Mouse (Mus musculus): ENCODE results near the gene Tssc4. TPM values are rescaled to one million over a fixed set of nuclear protein-coding genes. Genes with fewer than 3 reads are reported as not detected.

Gene Tssc4
- total and polyA plus RNA-seq, 2 experiments from 2014 or later: 102 to 118 TPM

DNA sequence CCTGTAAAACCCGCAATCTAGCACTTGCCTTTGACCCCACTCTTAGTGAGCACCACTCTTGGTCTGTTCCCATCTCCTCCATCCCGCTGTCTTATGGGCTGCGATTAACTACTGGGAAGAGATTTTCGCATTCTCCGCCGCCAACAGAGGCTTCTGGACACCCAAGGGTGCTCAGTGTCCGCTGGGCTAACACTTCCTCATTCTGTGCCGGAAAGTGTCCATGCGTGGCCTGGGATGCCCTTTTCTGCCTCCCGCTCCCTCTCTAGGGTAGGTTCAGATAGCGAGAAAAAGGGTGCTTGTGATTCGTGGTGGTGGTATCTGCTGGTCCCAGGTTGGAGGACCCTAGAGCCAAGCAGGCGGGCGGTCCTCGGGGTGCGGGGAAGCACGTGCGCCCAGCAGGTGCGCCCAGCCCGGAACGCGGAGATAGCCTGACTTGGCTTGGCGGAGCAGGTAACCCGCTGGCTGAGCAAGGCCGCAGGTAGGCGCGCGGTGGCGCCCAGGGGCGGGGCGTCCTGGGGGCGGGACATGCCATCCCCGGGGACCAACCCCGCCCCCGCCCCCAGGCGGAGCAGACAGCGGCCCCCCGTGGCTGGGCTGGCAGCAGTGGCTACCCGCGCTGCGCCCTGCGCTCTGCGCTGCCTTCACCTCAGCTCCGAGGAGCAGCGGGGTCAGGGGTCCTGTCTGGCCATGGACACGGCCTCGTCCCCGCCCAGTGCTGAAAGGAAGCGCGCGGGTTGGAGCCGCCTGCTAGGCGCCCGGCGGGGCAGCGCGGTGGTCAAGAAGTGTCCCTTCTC, 37.8 kb downstream of the Tssc4 start:
- no peaks in the 10 kb centered on the region for H3K9me3 ChIP-seq (ENCODE audit: low read length)
- no peak for ATAC-seq
- no peak for TF ChIP-seq CTCF (IDR thresholded peaks at IDR 0.05; ENCODE audit: low read depth)
- H3K9ac ChIP-seq (replicated peaks; ENCODE audit: low read length): no peak overlapping the region
- H3K27ac ChIP-seq: no peak overlapping the region
- H3K4me2 ChIP-seq (ENCODE audit: low read depth, low read length): peak overlapping the region; percentile 54
- peaks cover 34% of the 10 kb centered on the region for H3K27me3 ChIP-seq (ENCODE audit: insufficient read depth, low read length)
- DNase-seq (ENCODE audit: low spot score): no peak
- peak overlapping the region; percentile 31 for H3K4me3 ChIP-seq (ENCODE audit: low read length)
- no peaks in the 10 kb centered on the region for H3K36me3 ChIP-seq (ENCODE audit: insufficient read depth, low read length)
- 12% methylated on average over 47 of the region's 57 CpGs for WGBS
- no peaks in the 10 kb centered on the region for H3K4me1 ChIP-seq (ENCODE audit: insufficient read depth, low read length)

GRCm38 (mm10) chr7:143108200-143108599, 39.2 kb downstream of the Tssc4 start:
- peaks cover 34% of the 10 kb centered on the region for H3K27me3 ChIP-seq (ENCODE audit: insufficient read depth, low read length)
- H3K27ac ChIP-seq: no peak overlapping the region
- peak; percentile 39 for TF ChIP-seq CTCF (IDR thresholded peaks at IDR 0.05; ENCODE audit: low read depth)
- H3K4me2 ChIP-seq (ENCODE audit: low read depth, low read length): no peak overlapping the region
- 32% methylated on average over 5 of the region's 5 CpGs for WGBS
- H3K36me3 ChIP-seq (ENCODE audit: insufficient read depth, low read length): no peaks in the 10 kb centered on the region
- no peak overlapping the region for H3K9ac ChIP-seq (replicated peaks; ENCODE audit: low read length)
- H3K4me3 ChIP-seq (ENCODE audit: low read length): no peak overlapping the region
- no peaks in the 10 kb centered on the region for H3K4me1 ChIP-seq (ENCODE audit: insufficient read depth, low read length)
- no peaks in the 10 kb centered on the region for H3K9me3 ChIP-seq (ENCODE audit: low read length)
- DNase-seq (ENCODE audit: low spot score): peak; percentile 37
- ATAC-seq: peak; percentile 21; the same call in 1 of the 2 replicates

- DNase-seq (ENCODE audit: low spot score): no peak
- H3K4me3 ChIP-seq (ENCODE audit: low read length): no peak overlapping the region
- no peak overlapping the region for H3K9ac ChIP-seq (replicated peaks; ENCODE audit: low read length)
- no peak overlapping the region for H3K4me2 ChIP-seq (ENCODE audit: low read depth, low read length)
- H3K36me3 ChIP-seq (ENCODE audit: insufficient read depth, low read length): no peaks in the 10 kb centered on the region
- no peak overlapping the region for H3K27ac ChIP-seq
- peaks cover 34% of the 10 kb centered on the region for H3K27me3 ChIP-seq (ENCODE audit: insufficient read depth, low read length)
- 32% methylated on average over 3 of the region's 3 CpGs for WGBS
- no peaks in the 10 kb centered on the region for H3K9me3 ChIP-seq (ENCODE audit: low read length)
- no peak for TF ChIP-seq CTCF (IDR thresholded peaks at IDR 0.05; ENCODE audit: low read depth)
- ATAC-seq: no peak
- H3K4me1 ChIP-seq (ENCODE audit: insufficient read depth, low read length): no peaks in the 10 kb centered on the region
Observed at GRCm38 (mm10) chr7:143108996-143109660, 40.1 kb downstream of the Tssc4 start.

DNA sequence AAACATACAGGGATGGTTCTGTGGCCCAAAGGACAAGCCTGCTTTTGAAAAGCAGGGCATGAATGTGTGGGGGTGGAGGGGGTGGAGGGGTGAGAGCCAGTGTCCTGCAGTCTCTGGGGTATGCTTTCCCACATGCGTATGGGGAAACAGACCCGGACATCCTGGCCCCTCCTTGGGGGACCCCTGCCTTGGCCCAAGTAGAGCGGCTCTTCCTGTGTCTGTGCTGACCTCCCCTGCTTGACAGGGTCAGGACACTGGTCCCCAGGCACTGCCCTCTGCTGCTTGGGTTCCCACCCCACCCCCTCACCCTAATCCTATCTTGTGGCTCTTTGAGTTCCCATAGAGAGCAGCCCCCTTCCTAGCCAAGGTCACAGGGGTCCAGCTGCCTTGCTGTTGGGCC, 40.6 kb downstream of the Tssc4 start:
- no peak for TF ChIP-seq CTCF (IDR thresholded peaks at IDR 0.05; ENCODE audit: low read depth)
- Histone ChIP-seq H3K9ac (replicated peaks; ENCODE audit: low read length) (no peak overlapping the region), H3K4me2 (ENCODE audit: low read depth, low read length) (no peak overlapping the region), H3K4me1 (ENCODE audit: insufficient read depth, low read length) (no peaks in the 10 kb centered on the region), H3K9me3 (ENCODE audit: low read length) (no peaks in the 10 kb centered on the region), H3K36me3 (ENCODE audit: insufficient read depth, low read length) (no peaks in the 10 kb centered on the region), H3K27ac (no peak overlapping the region), H3K27me3 (ENCODE audit: insufficient read depth, low read length) (peaks cover 34% of the 10 kb centered on the region), H3K4me3 (ENCODE audit: low read length) (no peak overlapping the region)
- DNase-seq (ENCODE audit: low spot score) (no peak), ATAC-seq (no peak)
- 61% methylated on average over 3 of the region's 3 CpGs for WGBS

DNA sequence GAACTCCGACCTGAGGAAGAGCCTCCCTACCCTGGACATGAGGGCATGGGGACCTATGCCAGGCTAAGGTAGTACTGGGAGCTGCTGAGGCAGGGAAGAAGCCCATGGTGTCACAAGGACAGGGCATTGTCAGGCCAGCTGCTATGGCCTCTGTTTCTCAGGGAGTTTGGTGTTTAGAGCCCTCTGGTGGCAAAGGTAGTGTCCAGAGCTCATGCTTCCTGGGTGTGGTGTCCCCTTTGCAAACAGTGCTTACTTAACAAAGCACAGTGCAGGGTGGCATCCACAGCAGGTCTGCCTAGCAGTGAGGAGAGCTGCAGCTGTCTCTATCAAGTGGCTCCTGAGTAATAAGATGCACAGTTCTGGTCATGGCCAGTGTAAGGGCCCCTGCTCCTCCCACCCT, 41.8 kb downstream of the Tssc4 start:
- ATAC-seq: no peak
- no peaks in the 10 kb centered on the region for H3K36me3 ChIP-seq (ENCODE audit: insufficient read depth, low read length)
- no peak overlapping the region for H3K9ac ChIP-seq (replicated peaks; ENCODE audit: low read length)
- TF ChIP-seq CTCF (IDR thresholded peaks at IDR 0.05; ENCODE audit: low read depth): no peak
- no peak overlapping the region for H3K4me2 ChIP-seq (ENCODE audit: low read depth, low read length)
- H3K27ac ChIP-seq: no peak overlapping the region
- H3K27me3 ChIP-seq (ENCODE audit: insufficient read depth, low read length): peaks cover 29% of the 10 kb centered on the region
- H3K4me1 ChIP-seq (ENCODE audit: insufficient read depth, low read length): no peaks in the 10 kb centered on the region
- no peak for DNase-seq (ENCODE audit: low spot score)
- no peak overlapping the region for H3K4me3 ChIP-seq (ENCODE audit: low read length)
- no peaks in the 10 kb centered on the region for H3K9me3 ChIP-seq (ENCODE audit: low read length)
- WGBS: 63% methylated on average over 1 of the region's 1 CpGs

DNA sequence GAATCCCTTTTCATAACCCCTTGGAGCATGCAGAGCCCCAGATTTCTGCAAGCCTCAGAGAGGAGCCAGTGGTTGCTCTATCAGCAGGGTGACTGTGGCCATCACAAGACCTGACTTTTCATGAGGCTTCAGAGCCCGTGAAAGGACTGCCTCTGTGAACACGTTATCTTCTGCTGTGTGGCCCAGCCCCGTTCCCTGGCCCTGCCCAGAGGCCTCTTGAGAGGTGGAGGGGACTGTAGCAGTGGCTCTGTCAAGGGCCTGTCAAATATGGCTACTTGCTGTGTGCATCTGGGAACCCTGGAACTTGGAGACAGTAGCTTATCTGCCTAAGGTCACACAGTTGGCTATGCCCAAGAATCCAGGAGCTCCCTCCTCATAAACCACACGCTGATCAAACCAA, 42.7 kb downstream of the Tssc4 start:
- WGBS: 58% methylated on average over 4 of the region's 4 CpGs
- Histone ChIP-seq H3K4me1 (ENCODE audit: insufficient read depth, low read length) (no peaks in the 10 kb centered on the region), H3K9ac (replicated peaks; ENCODE audit: low read length) (no peak overlapping the region), H3K4me3 (ENCODE audit: low read length) (no peak overlapping the region), H3K36me3 (ENCODE audit: insufficient read depth, low read length) (no peaks in the 10 kb centered on the region), H3K27ac (no peak overlapping the region), H3K27me3 (ENCODE audit: insufficient read depth, low read length) (peaks cover 22% of the 10 kb centered on the region), H3K4me2 (ENCODE audit: low read depth, low read length) (no peak overlapping the region), H3K9me3 (ENCODE audit: low read length) (no peaks in the 10 kb centered on the region)
- DNase-seq (ENCODE audit: low spot score): no peak
- no peak for TF ChIP-seq CTCF (IDR thresholded peaks at IDR 0.05; ENCODE audit: low read depth)
- no peak for ATAC-seq

- no peak overlapping the region for H3K4me3 ChIP-seq (ENCODE audit: low read length)
- 31% methylated on average over 1 of the region's 1 CpGs for WGBS
- H3K9ac ChIP-seq (replicated peaks; ENCODE audit: low read length): no peak overlapping the region
- no peaks in the 10 kb centered on the region for H3K4me1 ChIP-seq (ENCODE audit: insufficient read depth, low read length)
- H3K27me3 ChIP-seq (ENCODE audit: insufficient read depth, low read length): peaks cover 15% of the 10 kb centered on the region
- TF ChIP-seq CTCF (IDR thresholded peaks at IDR 0.05; ENCODE audit: low read depth): no peak
- DNase-seq (ENCODE audit: low spot score) (no peak), ATAC-seq (no peak)
- no peaks in the 10 kb centered on the region for H3K9me3 ChIP-seq (ENCODE audit: low read length)
- no peak overlapping the region for H3K27ac ChIP-seq
- no peak overlapping the region for H3K4me2 ChIP-seq (ENCODE audit: low read depth, low read length)
- no peaks in the 10 kb centered on the region for H3K36me3 ChIP-seq (ENCODE audit: insufficient read depth, low read length)
Observed at GRCm38 (mm10) chr7:143112395-143112794, 43.3 kb downstream of the Tssc4 start.

Measured in hindbrain, postnatal 0 days (tissue).